Mouse (Mus musculus) regulatory T cell (primary cell): Measurements from ENCODE around the gene Prrg1.
"Not testable (repeated sequence)": the region's sequence is repeated elsewhere in the genome, so short reads cannot be mapped to it uniquely, and the experiment has no call there.

Experiments
- in situ Hi-C: fragments of 300-600 bp; cut with MboI, MseI; formaldehyde crosslinking; loops from one replicate; pipeline ENCODE4 v1.15.1; 2025; ENCODE audit warnings: high pct_unique_total_duplicates

Prrg1 gene

GRCm38 (mm10) chrX:78583202-78584004, at the start of gene Prrg1:
Gene Prrg1, minus strand, starts transcription at chrX:78583896.
- in situ Hi-C loops, result loop anchor here (25.0 kb wide), 1 partner anchor 96 kb away; no protein-coding TSS in a partner anchor

DNA sequence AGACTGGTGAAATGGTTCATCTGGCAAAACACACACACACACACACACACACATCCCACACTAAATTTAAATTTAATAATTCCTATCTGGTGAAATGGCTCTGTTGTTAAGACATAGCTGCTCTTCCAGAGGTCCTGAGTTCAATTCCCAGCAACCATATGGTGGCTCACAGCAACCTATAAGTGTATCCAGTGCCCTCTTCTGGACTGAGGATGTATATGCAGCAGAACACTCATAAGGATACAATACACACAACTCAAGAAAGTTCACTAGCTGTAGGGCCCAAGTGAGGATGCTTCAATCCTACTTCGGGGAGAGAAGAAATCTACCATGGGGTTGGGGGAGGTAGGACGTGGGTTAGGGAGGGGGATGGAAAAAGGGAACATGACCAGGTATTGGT, 22.1 kb upstream of the Prrg1 start:
- in situ Hi-C loops, result no loop called here

DNA sequence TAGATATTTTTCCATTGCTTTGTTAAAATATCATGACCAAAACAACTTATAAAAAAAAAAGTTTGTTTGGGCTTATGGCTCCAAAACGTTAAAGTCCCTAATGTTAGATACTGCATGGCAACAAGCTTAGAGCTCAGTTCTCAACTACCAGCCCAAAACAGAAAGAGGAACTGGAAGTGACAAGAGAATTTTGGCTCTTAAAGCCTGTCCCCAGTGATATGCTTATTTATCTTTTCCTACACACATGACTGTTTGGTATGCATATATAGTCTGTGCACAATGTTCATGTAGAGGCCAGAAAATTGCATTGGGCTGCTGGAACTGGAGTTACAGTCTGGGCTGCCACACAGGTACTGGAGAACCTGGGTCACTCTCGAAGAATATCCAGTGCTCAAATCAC, 9.4 kb upstream of the Prrg1 start:
- in situ Hi-C loops, result loop anchor here (25.0 kb wide), 1 partner anchor 106 kb away; no protein-coding TSS in a partner anchor

DNA sequence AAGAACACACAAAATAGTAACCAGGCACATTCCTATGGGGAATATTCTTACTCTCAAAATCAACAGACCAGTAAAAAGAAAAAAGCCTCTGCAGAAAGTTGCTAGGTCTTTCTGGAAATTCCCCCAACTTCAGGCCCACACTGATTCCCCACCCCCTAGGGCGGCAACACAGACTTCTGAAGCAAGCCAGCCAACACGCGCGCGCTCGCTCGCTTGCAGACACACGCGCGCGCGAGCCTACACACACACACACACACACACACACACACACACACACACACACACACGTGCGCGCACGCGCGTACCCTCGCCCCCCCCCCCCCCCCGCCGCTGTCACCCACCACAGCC, 868 bp downstream of the Prrg1 start:
- in situ Hi-C loops, result loop anchor here (25.0 kb wide), 1 partner anchor 96 kb away; no protein-coding TSS in a partner anchor

GRCm38 (mm10) chrX:78563451-78563850, 20.2 kb downstream of the Prrg1 start:
- in situ Hi-C loops, result no loop called here

DNA sequence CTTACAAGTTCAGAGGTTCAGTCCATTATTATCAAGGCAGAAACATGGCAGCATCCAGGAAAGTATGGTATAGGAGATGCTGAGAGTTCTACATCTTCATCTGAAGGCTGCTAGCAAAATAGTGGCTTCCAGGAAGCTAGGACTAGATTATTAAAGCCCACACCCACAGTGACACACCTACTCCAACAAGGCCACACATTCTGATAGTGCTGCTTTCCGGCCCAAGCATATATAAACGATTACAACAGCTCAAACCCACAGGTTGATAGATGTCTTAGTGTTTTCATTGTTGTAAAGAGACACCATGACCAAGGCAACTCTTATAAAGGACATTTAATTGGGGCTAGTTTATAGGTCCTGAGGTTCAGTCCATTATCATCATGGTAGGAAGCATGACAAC, 30.3 kb downstream of the Prrg1 start:
- in situ Hi-C loops, result no loop called here

DNA sequence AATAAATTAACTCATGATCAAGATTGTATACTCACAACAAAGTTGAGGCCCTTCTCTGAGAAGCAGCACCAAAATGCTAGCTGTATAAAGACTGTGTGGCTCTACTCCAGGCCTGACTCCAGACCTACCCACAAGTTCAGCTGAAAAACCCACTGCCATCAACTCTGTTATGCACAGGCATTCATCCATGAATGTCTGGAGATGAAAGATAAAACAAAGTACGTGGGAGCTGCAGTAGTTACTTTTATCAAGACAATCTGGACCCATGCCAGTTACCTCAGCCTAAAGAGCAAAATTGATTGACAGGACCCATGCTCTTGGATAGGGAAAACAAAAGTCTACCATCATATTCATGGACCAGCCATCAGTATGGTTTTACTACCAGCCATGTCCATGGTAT, 31.0 kb downstream of the Prrg1 start:
- in situ Hi-C loops, result no loop called here

DNA sequence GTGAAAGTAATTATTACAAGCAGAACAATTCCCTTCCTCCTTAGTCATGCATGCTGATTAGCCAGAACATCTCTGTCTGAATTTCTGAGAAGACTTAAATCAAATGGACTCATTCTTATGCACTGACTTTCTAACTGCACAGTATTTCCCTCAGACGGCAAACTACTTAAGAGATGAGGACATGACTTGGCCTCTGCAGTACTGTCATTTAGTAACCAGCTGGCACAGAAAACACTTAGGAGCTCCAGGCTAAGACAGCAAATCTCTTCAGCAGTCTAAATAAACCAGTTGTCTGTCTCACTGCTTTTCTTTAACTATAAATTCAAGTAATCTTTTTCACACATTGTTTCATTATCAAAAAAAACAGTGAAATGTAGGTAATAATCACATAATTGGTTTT, 36.0 kb downstream of the Prrg1 start:
- in situ Hi-C loops, result no loop called here

DNA sequence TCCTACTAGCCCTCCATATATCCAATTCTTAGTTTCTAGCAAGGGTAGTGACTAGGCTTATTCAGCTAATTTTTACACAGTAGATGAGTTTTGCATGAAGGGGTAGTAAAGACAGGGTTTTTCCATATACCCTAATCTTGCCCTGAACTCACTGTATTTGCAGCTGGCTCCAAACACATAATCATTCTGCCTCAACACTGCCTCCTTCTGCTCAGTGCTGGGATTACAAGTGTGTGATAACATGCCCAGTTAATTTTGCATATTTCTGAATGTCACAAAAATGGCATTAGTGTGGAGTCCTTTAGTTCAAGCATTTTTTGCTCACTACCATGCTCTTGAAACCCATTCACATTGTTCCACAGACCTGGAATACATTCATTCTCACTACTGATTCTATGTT, 44.0 kb downstream of the Prrg1 start:
- in situ Hi-C loops, result no loop called here

- in situ Hi-C loops, result no loop called here
Measured at GRCm38 (mm10) chrX:78538632-78539316, 44.9 kb downstream of the Prrg1 start.

- in situ Hi-C loops, result no loop called here
Measured at GRCm38 (mm10) chrX:78518301-78518700, 65.4 kb downstream of the Prrg1 start.

DNA sequence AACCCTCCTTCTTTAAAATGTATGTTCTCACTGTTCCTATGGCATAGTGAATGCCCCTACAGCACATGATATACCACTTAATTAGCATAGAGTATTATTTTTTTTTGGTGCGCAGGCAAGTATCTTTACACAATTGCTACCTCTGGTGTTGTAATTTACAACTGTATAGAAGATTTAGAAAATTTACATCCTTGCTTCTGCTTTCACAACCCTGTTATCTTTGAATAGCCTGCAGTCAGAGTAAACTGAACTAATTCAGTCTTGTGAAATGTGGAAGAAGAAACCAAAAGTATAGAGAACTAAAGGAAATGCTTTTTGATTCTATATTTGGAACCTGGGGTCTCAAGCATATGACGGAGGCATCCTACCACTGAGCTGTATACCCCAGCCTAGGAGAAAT, 100.7 kb downstream of the Prrg1 start:
- in situ Hi-C loops, result loop anchor here (25.0 kb wide), 1 partner anchor 104 kb away; the partner anchor contains the start of gene Prrg1

DNA sequence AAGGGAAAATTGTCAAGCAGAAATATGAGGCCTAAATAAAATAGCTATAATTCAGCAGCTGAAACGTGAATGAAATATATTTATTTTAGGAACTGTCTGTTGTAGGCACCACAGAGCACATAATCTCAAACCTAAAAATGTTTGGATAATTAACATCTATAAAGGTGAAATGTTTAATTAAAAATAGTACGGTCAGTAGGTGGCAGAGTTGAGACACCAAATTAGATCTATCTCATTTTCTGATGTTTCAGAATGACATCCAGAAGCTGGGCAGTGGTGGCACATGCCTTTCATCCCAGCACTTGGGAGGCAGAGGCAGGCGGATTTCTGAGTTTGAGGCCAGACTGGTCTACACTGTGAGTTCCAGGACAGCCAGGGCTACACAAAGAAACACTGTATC, 104.0 kb downstream of the Prrg1 start:
- in situ Hi-C loops, result loop anchor here (25.0 kb wide), 1 partner anchor 108 kb away; the partner anchor contains the start of gene Prrg1

GRCm38 (mm10) chrX:78434357-78434756, 149.3 kb downstream of the Prrg1 start:
- in situ Hi-C loops, result no loop called here

DNA sequence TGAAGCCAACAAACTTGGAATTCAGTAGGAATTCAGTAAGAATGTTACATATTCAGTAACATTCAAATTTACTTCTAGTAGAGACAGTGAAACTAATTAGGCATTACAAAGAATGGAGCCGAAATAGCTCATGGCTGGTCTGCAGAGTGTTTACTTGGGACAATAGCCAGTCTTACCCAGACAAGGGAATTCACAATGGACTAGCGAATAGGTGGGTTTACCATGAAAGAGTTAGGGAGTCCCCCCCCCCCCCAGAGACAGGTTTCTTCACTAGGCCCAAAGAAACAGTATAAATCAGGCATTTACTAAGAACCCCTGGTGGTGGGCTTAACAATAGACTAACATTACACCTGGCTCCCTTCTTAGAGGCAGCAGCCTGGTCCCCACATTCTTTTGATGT, 180.3 kb downstream of the Prrg1 start:
- in situ Hi-C loops, result not testable (repeated sequence)
